Mouse (Mus musculus): ENCODE results near the gene Zic2.
A peak's percentile ranks its signal among the peaks of the same experiment; 100 is the strongest.

Gene Zic2

GRCm38 (mm10) chr14:122477971-122478573 lies 2.8 kb downstream of the Zic2 start:
- DNase-seq = no peak

- no peak for DNase-seq
Observed at GRCm38 (mm10) chr14:122478574-122479011, 3.4 kb downstream of the Zic2 start.

GRCm38 (mm10) chr14:122479461-122480109 lies 4.3 kb downstream of the Zic2 start:
- DNase-seq = no peak

- no peak for DNase-seq
Observed at GRCm38 (mm10) chr14:122480355-122480754, 5.1 kb downstream of the Zic2 start.

- no peak for DNase-seq
Observed at GRCm38 (mm10) chr14:122481181-122481580, 5.9 kb downstream of the Zic2 start.

GRCm38 (mm10) chr14:122482081-122483023 lies 7.1 kb downstream of the Zic2 start:
- DNase-seq = no peak

- DNase-seq = no peak
Observed at GRCm38 (mm10) chr14:122483024-122483385, 7.8 kb downstream of the Zic2 start.

- no peak for DNase-seq
Observed at GRCm38 (mm10) chr14:122483556-122484421, 8.6 kb downstream of the Zic2 start.

- no peak for DNase-seq
Observed at GRCm38 (mm10) chr14:122484458-122484843, 9.2 kb downstream of the Zic2 start.

- no peak for DNase-seq
Observed at GRCm38 (mm10) chr14:122484844-122485551, 9.8 kb downstream of the Zic2 start.

- no peak for DNase-seq
Observed at GRCm38 (mm10) chr14:122485635-122486181, 10.5 kb downstream of the Zic2 start.

GRCm38 (mm10) chr14:122486611-122487010 lies 11.4 kb downstream of the Zic2 start:
- no peak for DNase-seq

- no peak for DNase-seq
Observed at GRCm38 (mm10) chr14:122487366-122487765, 12.1 kb downstream of the Zic2 start.

- no peak for DNase-seq
Observed at GRCm38 (mm10) chr14:122489041-122489440, 13.8 kb downstream of the Zic2 start.

- no peak for DNase-seq
Observed at GRCm38 (mm10) chr14:122489686-122490414, 14.6 kb downstream of the Zic2 start.

- DNase-seq = no peak
Observed at GRCm38 (mm10) chr14:122490441-122491328, 15.4 kb downstream of the Zic2 start, which contains the start of gene Gm10837. Gene Gm10837, plus strand, starts transcription at chr14:122490586.

GRCm38 (mm10) chr14:122491521-122491920 lies 16.3 kb downstream of the Zic2 start:
- no peak for DNase-seq

- DNase-seq = no peak
Observed at GRCm38 (mm10) chr14:122492015-122492414, 16.8 kb downstream of the Zic2 start.

GRCm38 (mm10) chr14:122509058-122509457 lies 33.8 kb downstream of the Zic2 start:
- DNase-seq = peak in 1 of 2 experiments; percentile 26

GRCm38 (mm10) chr14:122511519-122511918 lies 36.3 kb downstream of the Zic2 start:
- peak in 1 of 2 experiments; percentile 38 for DNase-seq

All from kidney, postnatal 36 days (tissue).